Mouse (Mus musculus): ENCODE measurements around the gene Ajm1.

Ajm1 gene

GRCm38 (mm10) chr2:25526510-25527302, 54.9 kb downstream of the Ajm1 start:
- no peak for DNase-seq (ENCODE audit: low spot score)
